Mouse (Mus musculus) retina, postnatal 7 days (tissue): ENCODE results near the gene Nectin2.
A peak's percentile ranks its signal among the peaks of the same experiment; 100 is the strongest.
"Not testable (repeated sequence)": the region's sequence is repeated elsewhere in the genome, so short reads cannot be mapped to it uniquely, and the experiment has no call there.

ENCODE experiments used
- DNase-seq: peaks from one replicate; pipeline ENCODE4 v3.0.0-alpha.2; 2012; ENCODE audit warnings: low read depth, low spot score

The Nectin2 gene

DNA sequence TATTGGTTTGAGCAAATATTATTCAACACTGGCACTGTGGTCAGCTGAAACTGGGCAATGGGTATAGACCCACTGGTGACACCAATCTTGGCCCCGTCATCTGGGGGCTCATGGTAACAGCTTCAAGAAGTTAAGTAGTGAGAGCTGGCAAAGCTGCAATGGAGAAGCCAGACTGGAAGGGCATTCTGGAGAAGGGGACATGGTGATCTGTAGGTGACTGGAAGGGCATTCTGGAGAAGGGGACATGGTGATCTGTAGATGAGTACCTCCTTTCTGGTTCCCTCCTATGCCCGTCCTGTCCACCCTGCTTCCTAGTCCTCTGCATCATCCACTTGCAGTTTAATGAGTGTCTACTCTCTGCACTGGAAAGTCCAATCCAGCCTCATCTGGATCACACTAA, 61.7 kb downstream of the Nectin2 start:
- DNase-seq = no peak

- no peak for DNase-seq
Observed at GRCm38 (mm10) chr7:19688101-19688500, 62.2 kb downstream of the Nectin2 start.

- not testable (repeated sequence) for DNase-seq
Observed at GRCm38 (mm10) chr7:19686927-19687583, 63.2 kb downstream of the Nectin2 start.

- no peak for DNase-seq
Observed at GRCm38 (mm10) chr7:19686521-19686920, 63.8 kb downstream of the Nectin2 start.

DNA sequence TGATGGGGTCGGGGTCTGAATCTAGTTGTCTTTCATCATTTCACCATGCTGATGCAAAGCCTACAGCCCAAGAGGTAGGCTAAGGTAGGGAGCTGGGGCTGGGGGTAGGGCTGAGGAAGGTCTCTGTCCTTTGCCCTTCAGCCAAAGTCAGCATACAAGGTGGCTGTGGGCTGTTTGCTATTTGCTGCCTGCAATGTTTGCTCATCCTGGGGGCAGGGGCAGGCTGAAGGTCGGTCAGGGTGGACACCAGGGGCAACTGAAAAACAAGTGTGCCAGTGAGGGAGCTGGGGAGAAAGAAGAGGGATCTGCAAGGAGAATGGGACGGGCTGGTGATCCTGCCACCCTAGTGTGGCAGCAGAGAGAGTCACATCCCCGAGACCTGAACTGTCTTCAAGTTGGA, 64.9 kb downstream of the Nectin2 start:
- no peak for DNase-seq

DNA sequence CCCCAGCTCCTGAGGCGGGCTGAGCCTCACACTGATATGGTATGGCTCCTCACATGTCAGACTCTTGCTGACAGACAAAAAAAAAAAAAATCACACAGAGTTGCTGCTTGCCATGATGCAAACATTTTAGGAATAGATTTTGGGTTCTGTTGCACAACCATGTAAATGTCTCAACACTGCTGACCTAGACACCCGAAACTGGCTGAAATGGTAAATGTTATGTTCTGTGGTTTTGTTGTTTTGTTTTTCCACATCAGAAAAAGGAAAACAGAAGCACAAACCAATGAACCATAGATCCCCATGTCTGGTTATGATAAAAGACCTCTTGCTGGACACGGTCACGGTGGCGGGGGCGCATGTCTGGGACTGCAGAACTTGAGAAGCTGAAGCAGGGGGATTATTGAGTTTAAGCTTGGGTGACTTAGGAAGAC, 66.5 kb downstream of the Nectin2 start:
- no peak for DNase-seq

GRCm38 (mm10) chr7:19682979-19683378, 67.3 kb downstream of the Nectin2 start:
- no peak for DNase-seq

DNA sequence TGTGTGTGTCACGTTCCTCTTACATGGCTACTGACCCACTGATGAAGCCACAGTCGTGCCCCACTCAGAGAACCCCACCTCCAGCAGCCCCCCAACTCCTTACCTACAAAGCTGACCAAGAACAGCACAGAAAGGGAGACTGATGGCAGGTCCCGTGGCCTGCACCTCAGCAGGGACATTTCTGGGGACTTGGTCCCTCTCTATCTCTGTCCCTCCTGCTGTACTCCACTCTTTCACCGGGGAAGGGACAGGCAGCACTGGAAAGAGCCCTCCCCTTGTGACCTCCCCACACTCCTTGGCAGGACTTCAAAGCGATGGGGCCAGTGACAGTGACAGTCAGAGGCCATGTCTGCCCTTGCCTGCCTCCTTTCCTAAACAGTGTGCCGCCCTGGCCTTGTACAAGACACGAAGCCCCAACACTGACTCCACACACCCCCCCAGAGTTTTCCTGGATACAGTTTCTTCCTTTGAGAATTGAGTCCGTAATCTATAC, 69.0 kb downstream of the Nectin2 start, which contains the start of the genes Gm44805 and Apoc4:
Gene Gm44805, minus strand, starts transcription at position 222 of the 493 bp plus-strand sequence.
Gene Apoc4, minus strand, starts transcription at position 278 of the 493 bp plus-strand sequence.
- no peak for DNase-seq

DNA sequence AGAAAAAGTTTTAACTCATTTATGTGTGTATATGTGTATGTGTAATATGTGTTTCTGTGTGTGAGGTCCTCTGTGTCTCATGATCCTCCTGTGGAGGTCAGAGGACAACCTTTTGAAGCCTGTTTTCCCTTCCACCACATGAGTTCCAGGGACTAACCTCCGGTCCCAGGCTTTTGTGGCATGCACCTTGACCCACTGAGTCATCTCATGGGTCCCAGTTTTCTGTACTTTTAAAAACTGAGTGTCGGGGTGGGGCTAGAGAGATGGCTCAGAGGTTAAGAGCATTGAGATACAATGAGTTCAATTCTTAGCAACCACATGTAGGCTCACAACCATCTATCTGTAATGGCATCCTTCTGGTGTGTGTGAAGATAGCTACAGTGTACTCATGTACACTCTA, 69.6 kb downstream of the Nectin2 start:
- no peak for DNase-seq

- no peak for DNase-seq
Observed at GRCm38 (mm10) chr7:19678901-19679300, 71.4 kb downstream of the Nectin2 start.

DNA sequence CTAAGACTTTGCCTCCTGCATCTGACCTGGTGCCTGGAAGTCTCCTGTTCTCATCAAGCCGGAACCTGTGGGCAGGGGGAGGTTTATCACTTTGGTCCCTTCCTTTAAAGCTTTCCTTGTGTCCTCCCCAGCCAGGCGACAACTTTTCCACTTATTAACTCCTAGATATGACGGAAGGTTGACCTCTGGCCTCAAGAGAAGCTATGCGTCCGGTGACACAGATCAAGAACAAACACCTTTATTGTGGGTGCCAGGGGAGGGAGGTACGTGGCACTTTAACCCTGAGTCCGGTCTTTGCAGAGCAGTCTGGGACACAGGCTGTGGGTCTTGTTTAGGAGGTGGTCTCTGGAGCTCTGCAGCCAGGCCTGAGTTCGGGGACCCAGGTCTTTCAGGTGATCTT, 72.4 kb downstream of the Nectin2 start, which contains the start of gene Apoc2:
Gene Apoc2, minus strand, starts transcription at position 70 of the 400 bp plus-strand sequence.
- no peak for DNase-seq

GRCm38 (mm10) chr7:19676662-19677061, 73.6 kb downstream of the Nectin2 start:
- DNase-seq = no peak

- DNase-seq = no peak
Observed at GRCm38 (mm10) chr7:19675824-19676223, 74.5 kb downstream of the Nectin2 start.

DNA sequence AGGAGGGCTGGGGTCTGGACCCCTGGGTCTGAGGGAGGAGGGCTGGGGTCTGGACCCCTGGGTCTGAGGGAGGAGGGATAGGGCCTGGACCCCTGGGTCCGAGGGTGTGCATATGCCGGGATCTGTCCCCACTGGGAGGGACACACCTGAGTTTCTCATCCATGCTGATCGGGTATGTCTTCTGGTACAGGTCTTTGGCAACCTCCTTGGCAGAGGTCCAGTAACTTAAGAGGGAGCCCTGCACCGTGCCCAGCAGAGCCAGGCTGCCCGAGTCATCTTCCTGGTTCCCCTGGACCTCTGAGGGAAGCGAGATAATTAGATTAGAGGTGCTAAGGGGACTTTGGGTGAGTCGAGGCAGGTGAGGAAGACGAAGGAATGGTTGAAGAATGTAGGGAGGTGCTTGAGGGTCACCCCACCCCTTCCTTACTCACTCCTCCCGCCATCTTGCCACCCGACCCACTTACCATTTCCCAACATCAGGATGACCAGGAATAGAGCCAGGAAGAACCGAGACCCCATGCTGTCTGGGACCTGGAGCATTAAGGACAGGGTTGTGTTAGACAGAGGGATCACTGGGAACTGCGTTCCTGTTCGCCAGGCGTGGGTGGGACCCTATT, 77.1 kb downstream of the Nectin2 start:
- no peak for DNase-seq

DNA sequence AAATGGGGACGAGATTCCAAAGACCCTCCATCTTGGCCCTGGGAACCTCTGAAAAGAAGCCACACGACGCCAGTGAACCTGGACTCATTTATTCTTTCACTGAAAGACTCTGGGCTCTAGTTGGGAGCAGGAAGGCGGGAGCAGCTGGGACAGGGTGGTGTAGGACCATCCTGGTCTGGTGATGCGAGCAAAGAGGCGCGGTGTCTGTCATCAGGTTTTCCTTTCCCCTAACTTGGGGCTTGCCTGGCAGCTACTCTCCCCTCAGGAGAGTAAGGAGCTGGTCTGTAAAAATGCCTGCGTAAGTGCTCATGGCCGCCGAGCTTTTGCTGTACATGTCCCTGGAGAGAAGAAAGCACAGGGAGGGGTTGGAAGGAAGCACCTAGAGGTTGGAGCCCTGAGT, 78.8 kb downstream of the Nectin2 start:
- no peak for DNase-seq

GRCm38 (mm10) chr7:19668947-19669721, 81.1 kb downstream of the Nectin2 start:
- DNase-seq = peak; percentile 91

GRCm38 (mm10) chr7:19667434-19667833, 82.8 kb downstream of the Nectin2 start:
- no peak for DNase-seq

GRCm38 (mm10) chr7:19666750-19667149, 83.5 kb downstream of the Nectin2 start:
- DNase-seq = peak; percentile 16
